Mouse (Mus musculus): ENCODE data around the gene Ocm.
"Not testable (repeated sequence)": the region's sequence is repeated elsewhere in the genome, so short reads cannot be mapped to it uniquely, and the experiment has no call there.

Gene Ocm

GRCm38 (mm10) chr5:144026620-144027263 is at the start of gene Ocm:
Ocm (minus strand) TSS chr5:144026670.
- no peak for ATAC-seq (ENCODE audit: low TSS enrichment)

GRCm38 (mm10) chr5:144071249-144071648 is 44.8 kb upstream of the Ocm start:
- ATAC-seq (ENCODE audit: low TSS enrichment) = peak; percentile 90

- ATAC-seq (ENCODE audit: low TSS enrichment) = no peak
Measured at GRCm38 (mm10) chr5:144070064-144070463, 43.6 kb upstream of the Ocm start.

- ATAC-seq (ENCODE audit: low TSS enrichment) = no peak
Measured at GRCm38 (mm10) chr5:144066036-144066435, 39.6 kb upstream of the Ocm start.

- no peak for ATAC-seq (ENCODE audit: low TSS enrichment)
Measured at GRCm38 (mm10) chr5:144064093-144064492, 37.6 kb upstream of the Ocm start.

GRCm38 (mm10) chr5:144054340-144054739 is 27.9 kb upstream of the Ocm start:
- no peak for ATAC-seq (ENCODE audit: low TSS enrichment)

- ATAC-seq (ENCODE audit: low TSS enrichment) = no peak
Measured at GRCm38 (mm10) chr5:144053450-144053849, 27.0 kb upstream of the Ocm start.

GRCm38 (mm10) chr5:144051268-144051667 is 24.8 kb upstream of the Ocm start:
- ATAC-seq (ENCODE audit: low TSS enrichment) = no peak

- peak; percentile 74 for ATAC-seq (ENCODE audit: low TSS enrichment)
Measured at GRCm38 (mm10) chr5:144049881-144050280, 23.4 kb upstream of the Ocm start.

GRCm38 (mm10) chr5:144047324-144047723 is 20.9 kb upstream of the Ocm start:
- peak; percentile 71 for ATAC-seq (ENCODE audit: low TSS enrichment)

GRCm38 (mm10) chr5:144043166-144043565 is 16.7 kb upstream of the Ocm start:
- peak; percentile 49; the same call in 1 of the 2 replicates for ATAC-seq (ENCODE audit: low TSS enrichment)

GRCm38 (mm10) chr5:144040720-144041364 is 14.4 kb upstream of the Ocm start:
- ATAC-seq (ENCODE audit: low TSS enrichment) = 0 out of 2 replicates have a peak, but pooled peaks have one; percentile 42

- no peak for ATAC-seq (ENCODE audit: low TSS enrichment)
Measured at GRCm38 (mm10) chr5:144039886-144040285, 13.4 kb upstream of the Ocm start.

- no peak for ATAC-seq (ENCODE audit: low TSS enrichment)
Measured at GRCm38 (mm10) chr5:144039156-144039675, 12.7 kb upstream of the Ocm start.

- peak; percentile 67 for ATAC-seq (ENCODE audit: low TSS enrichment)
Measured at GRCm38 (mm10) chr5:144036952-144037351, 10.5 kb upstream of the Ocm start.

- 0 out of 2 replicates have a peak, but pooled peaks have one; percentile 50 for ATAC-seq (ENCODE audit: low TSS enrichment)
Measured at GRCm38 (mm10) chr5:144034567-144034966, 8.1 kb upstream of the Ocm start.

GRCm38 (mm10) chr5:144032491-144032890 is 6.0 kb upstream of the Ocm start:
- no peak for ATAC-seq (ENCODE audit: low TSS enrichment)

- no peak for ATAC-seq (ENCODE audit: low TSS enrichment)
Measured at GRCm38 (mm10) chr5:144015845-144016244, 10.6 kb downstream of the Ocm start.

GRCm38 (mm10) chr5:144015312-144015650 is 11.2 kb downstream of the Ocm start:
- ATAC-seq (ENCODE audit: low TSS enrichment) = no peak

GRCm38 (mm10) chr5:144014551-144015311 is 11.7 kb downstream of the Ocm start, which contains the start of gene Ccz1:
Ccz1 (minus strand) TSS chr5:144014877.
- peak; percentile 100 for ATAC-seq (ENCODE audit: low TSS enrichment)

GRCm38 (mm10) chr5:144013366-144014134 is 12.9 kb downstream of the Ocm start:
- ATAC-seq (ENCODE audit: low TSS enrichment) = not testable (repeated sequence)

All from frontal cortex, adult (tissue).